In the genomic region with DNA sequence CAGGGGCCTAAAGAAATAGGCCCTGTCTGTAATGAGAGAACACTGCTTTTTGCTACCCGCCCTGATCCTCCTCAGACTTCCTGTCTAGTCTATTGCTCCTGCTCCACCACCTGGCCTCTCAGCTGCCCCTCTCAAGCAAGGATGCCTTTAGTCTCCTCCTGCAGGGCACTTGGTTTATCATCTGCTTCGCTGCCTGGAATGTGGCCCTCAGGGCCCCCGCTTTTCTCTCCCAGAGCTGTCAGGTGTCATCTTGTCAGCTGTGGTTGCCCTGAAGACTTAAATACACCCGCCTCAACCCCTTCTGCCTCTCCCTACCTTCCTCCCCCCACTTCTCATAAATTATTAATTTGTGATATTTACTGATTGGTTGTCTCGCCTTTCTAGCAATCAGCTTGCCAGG, we compare ENCODE assay signal across 17 mouse cellular contexts.
DNase-seq lines count a peak whose midpoint lies in the region; ATAC-seq lines count a peak whose summit lies in the region.
"Had no signal": no experiment of that assay in that cellular context is flagged by ENCODE, and none has a peak within 500 bp of the region (broad histone marks: within the 10 kb centered on the region; RNA-seq: fewer than 3 reads in every experiment).

No protein-coding gene starts in this region.

- no peaks in the 10 kb centered on the region for H3K36me3 ChIP-seq in midbrain, embryonic 12.5 days
- H3K36me3 ChIP-seq in midbrain, embryonic 10.5 days = no peaks in the 10 kb centered on the region
- no peaks in the 10 kb centered on the region for H3K36me3 ChIP-seq in midbrain, embryonic 13.5 days
- H3K36me3 ChIP-seq in forebrain, embryonic 11.5 days (ENCODE audit: control insufficient read depth, insufficient read depth, low read length) = no peaks in the 10 kb centered on the region
- H3K36me3 ChIP-seq: forebrain, embryonic 10.5 days; hindbrain, embryonic 15.5 days; kidney, embryonic 15.5 days; limb, embryonic 12.5 days had no signal

- no peak overlapping the region for H3K4me2 ChIP-seq in midbrain, embryonic 12.5 days (replicated peaks)
- H3K4me2 ChIP-seq in midbrain, embryonic 13.5 days (replicated peaks) = no peak overlapping the region
- H3K4me2 ChIP-seq in forebrain, embryonic 11.5 days (ENCODE audit: low read depth, low read length, severe bottlenecking) = no peak overlapping the region
- H3K4me2 ChIP-seq: hindbrain, embryonic 15.5 days; kidney, embryonic 15.5 days; limb, embryonic 12.5 days had no signal

- H3K4me3 ChIP-seq in midbrain, embryonic 12.5 days = no peak overlapping the region
- H3K4me3 ChIP-seq in midbrain, embryonic 10.5 days = no peak overlapping the region
- no peak overlapping the region for H3K4me3 ChIP-seq in midbrain, embryonic 13.5 days (replicated peaks)
- H3K4me3 ChIP-seq in forebrain, embryonic 11.5 days (ENCODE audit: low read depth, low read length) = no peak overlapping the region
- H3K4me3 ChIP-seq: forebrain, embryonic 10.5 days; hindbrain, embryonic 15.5 days; kidney, embryonic 15.5 days; limb, embryonic 12.5 days had no signal

- H3K27ac ChIP-seq in midbrain, embryonic 12.5 days (replicated peaks) = no peak overlapping the region
- no peak overlapping the region for H3K27ac ChIP-seq in midbrain, embryonic 10.5 days (replicated peaks)
- H3K27ac ChIP-seq in midbrain, embryonic 13.5 days = 0 out of 2 replicates have a peak overlapping the region, but pooled peaks have one; percentile 2
- H3K27ac ChIP-seq in forebrain, embryonic 11.5 days (ENCODE audit: low read depth, low read length) = no peak overlapping the region
- H3K27ac ChIP-seq: forebrain, embryonic 10.5 days; hindbrain, embryonic 15.5 days; kidney, embryonic 15.5 days; limb, embryonic 12.5 days; liver, embryonic 14.5 days; macrophage had no signal

- WGBS in midbrain, embryonic 12.5 days = 46% methylated on average over 5 of the region's 5 CpGs
- 59% methylated on average over 5 of the region's 5 CpGs for WGBS in midbrain, embryonic 10.5 days
- 37% methylated on average over 5 of the region's 5 CpGs for WGBS in midbrain, embryonic 13.5 days
- 57% methylated on average over 5 of the region's 5 CpGs for WGBS in forebrain, embryonic 11.5 days

- H3K9ac ChIP-seq in midbrain, embryonic 12.5 days (replicated peaks) = no peak overlapping the region
- no peak overlapping the region for H3K9ac ChIP-seq in midbrain, embryonic 13.5 days (replicated peaks)
- H3K9ac ChIP-seq in forebrain, embryonic 11.5 days (ENCODE audit: low read length) = no peak overlapping the region
- H3K9ac ChIP-seq: hindbrain, embryonic 15.5 days; kidney, embryonic 15.5 days; limb, embryonic 12.5 days; liver, embryonic 14.5 days had no signal

- DNase-seq in heart, adult 11 months = peak; percentile 42
- no peak for DNase-seq in heart, adult 18-20 months
- DNase-seq in midbrain, embryonic 10.5 days (ENCODE audit: low spot score) = no peak
- DNase-seq in layer of hippocampus, adult 11-12 months (ENCODE audit: low spot score) = no peak
- no peak for DNase-seq in forebrain, embryonic 11.5 days (ENCODE audit: low spot score)
- DNase-seq: cerebellum, adult 2 months; gastrocnemius, postnatal 14 days; right cerebral cortex, adult 18-20 months had no signal

- H3K9me3 ChIP-seq in midbrain, embryonic 12.5 days = no peaks in the 10 kb centered on the region
- no peaks in the 10 kb centered on the region for H3K9me3 ChIP-seq in midbrain, embryonic 10.5 days (replicated peaks)
- no peaks in the 10 kb centered on the region for H3K9me3 ChIP-seq in midbrain, embryonic 13.5 days
- H3K9me3 ChIP-seq in forebrain, embryonic 11.5 days (ENCODE audit: control insufficient read depth, low read length) = no peaks in the 10 kb centered on the region
- H3K9me3 ChIP-seq: forebrain, embryonic 10.5 days; hindbrain, embryonic 15.5 days; kidney, embryonic 15.5 days; limb, embryonic 12.5 days had no signal

- H3K27me3 ChIP-seq in midbrain, embryonic 12.5 days = no peaks in the 10 kb centered on the region
- H3K27me3 ChIP-seq in midbrain, embryonic 10.5 days (ENCODE audit: low read depth, poor library complexity, severe bottlenecking) = no peaks in the 10 kb centered on the region
- no peaks in the 10 kb centered on the region for H3K27me3 ChIP-seq in midbrain, embryonic 13.5 days
- H3K27me3 ChIP-seq in forebrain, embryonic 11.5 days (ENCODE audit: control insufficient read depth, insufficient read depth, low read length) = no peaks in the 10 kb centered on the region
- H3K27me3 ChIP-seq: hindbrain, embryonic 15.5 days; kidney, embryonic 15.5 days; limb, embryonic 12.5 days had no signal

- peaks cover 19% of the 10 kb centered on the region for H3K4me1 ChIP-seq in midbrain, embryonic 12.5 days
- peaks cover 28% of the 10 kb centered on the region for H3K4me1 ChIP-seq in midbrain, embryonic 10.5 days
- H3K4me1 ChIP-seq in midbrain, embryonic 13.5 days (replicated peaks) = peaks cover 24% of the 10 kb centered on the region
- no peaks in the 10 kb centered on the region for H3K4me1 ChIP-seq in forebrain, embryonic 11.5 days (replicated peaks; ENCODE audit: control insufficient read depth, insufficient read depth, low read length)

- ATAC-seq in midbrain, embryonic 12.5 days (ENCODE audit: low FRiP score, low read depth) = peak; percentile 58
- 0 out of 2 replicates have a peak, but pooled peaks have one; percentile 46 for ATAC-seq in midbrain, embryonic 13.5 days
- no peak for ATAC-seq in forebrain, embryonic 11.5 days (replicated peaks; ENCODE audit: low FRiP score)
- ATAC-seq: intestine, postnatal 0 days had no signal
